Mouse (Mus musculus): ENCODE data around the gene Lrrc46.

Lrrc46 gene

GRCm38 (mm10) chr11:97050216-97050943 is 9.2 kb upstream of the Lrrc46 start, which contains the start of gene Osbpl7:
Gene Osbpl7, plus strand, starts transcription at chr11:97050628.
- in situ Hi-C loops (cut with MboI; ENCODE audit: low sequenced_read_pairs) = no loop called here

- in situ Hi-C loops (cut with MboI; ENCODE audit: low sequenced_read_pairs) = no loop called here
Observed at GRCm38 (mm10) chr11:97049492-97050085, 8.4 kb upstream of the Lrrc46 start.

GRCm38 (mm10) chr11:97048090-97048650 is 7.0 kb upstream of the Lrrc46 start:
- in situ Hi-C loops (cut with MboI; ENCODE audit: low sequenced_read_pairs) = no loop called here

- in situ Hi-C loops (cut with MboI; ENCODE audit: low sequenced_read_pairs) = no loop called here
Observed at GRCm38 (mm10) chr11:97045861-97046260, 4.7 kb upstream of the Lrrc46 start.

- in situ Hi-C loops (cut with MboI; ENCODE audit: low sequenced_read_pairs) = no loop called here
Observed at GRCm38 (mm10) chr11:97044902-97045301, 3.7 kb upstream of the Lrrc46 start.

- in situ Hi-C loops (cut with MboI; ENCODE audit: low sequenced_read_pairs) = no loop called here
Observed at GRCm38 (mm10) chr11:97040301-97041021, 746 bp downstream of the Lrrc46 start.

- in situ Hi-C loops (cut with MboI; ENCODE audit: low sequenced_read_pairs) = no loop called here
Observed at GRCm38 (mm10) chr11:97038881-97039280, 2.3 kb downstream of the Lrrc46 start.

- in situ Hi-C loops (cut with MboI; ENCODE audit: low sequenced_read_pairs) = no loop called here
Observed at GRCm38 (mm10) chr11:97036141-97036540, 5.1 kb downstream of the Lrrc46 start.

GRCm38 (mm10) chr11:97033781-97034180 is 7.4 kb downstream of the Lrrc46 start:
- in situ Hi-C loops (cut with MboI; ENCODE audit: low sequenced_read_pairs) = no loop called here

- in situ Hi-C loops (cut with MboI; ENCODE audit: low sequenced_read_pairs) = no loop called here
Observed at GRCm38 (mm10) chr11:97032499-97032898, 8.7 kb downstream of the Lrrc46 start.

GRCm38 (mm10) chr11:97031977-97032376 is 9.2 kb downstream of the Lrrc46 start:
- in situ Hi-C loops (cut with MboI; ENCODE audit: low sequenced_read_pairs) = no loop called here

GRCm38 (mm10) chr11:97030426-97030825 is 10.8 kb downstream of the Lrrc46 start:
- in situ Hi-C loops (cut with MboI; ENCODE audit: low sequenced_read_pairs) = no loop called here

- in situ Hi-C loops (cut with MboI; ENCODE audit: low sequenced_read_pairs) = no loop called here
Observed at GRCm38 (mm10) chr11:97029686-97030417, 11.4 kb downstream of the Lrrc46 start, which contains the start of gene Scrn2. Gene Scrn2, plus strand, starts transcription at chr11:97029938.

- in situ Hi-C loops (cut with MboI; ENCODE audit: low sequenced_read_pairs) = no loop called here
Observed at GRCm38 (mm10) chr11:97025721-97026344, 15.4 kb downstream of the Lrrc46 start.

- in situ Hi-C loops (cut with MboI; ENCODE audit: low sequenced_read_pairs) = loop anchor here (5.0 kb wide), 1 partner anchor 38 kb away; no protein-coding TSS in a partner anchor
Observed at GRCm38 (mm10) chr11:97024977-97025376, 16.2 kb downstream of the Lrrc46 start.

GRCm38 (mm10) chr11:97021873-97022484 is 19.2 kb downstream of the Lrrc46 start:
- in situ Hi-C loops (cut with MboI; ENCODE audit: low sequenced_read_pairs) = loop anchor here (5.0 kb wide), 1 partner anchor 35 kb away; no protein-coding TSS in a partner anchor

- in situ Hi-C loops (cut with MboI; ENCODE audit: low sequenced_read_pairs) = loop anchor here (5.0 kb wide), 1 partner anchor 34 kb away; no protein-coding TSS in a partner anchor
Observed at GRCm38 (mm10) chr11:97021121-97021765, 20.0 kb downstream of the Lrrc46 start.

GRCm38 (mm10) chr11:97019345-97019708 is 21.9 kb downstream of the Lrrc46 start:
- in situ Hi-C loops (cut with MboI; ENCODE audit: low sequenced_read_pairs) = no loop called here
